Mouse (Mus musculus) heart, postnatal 10 days (tissue): ENCODE data around the gene Ogdh. TPM values are rescaled to one million over a fixed set of nuclear protein-coding genes. Genes with fewer than 3 reads are reported as not detected.

Experiments used
- DNase-seq, 2 experiments: peaks; one replicate each; pipeline ENCODE4 v3.0.0; 2021
- intact Hi-C: fragments of 180-260 bp; cut with DNase I; formaldehyde crosslinking; loops from one replicate; pipeline ENCODE4 v1.15.1; 2025
- microRNA-seq, 2 experiments: library from miRNA; unstranded; fragments of <30 nt; microRNA quantifications; one replicate each; pipeline ENCODE4 v1.2.0; 2022
- total RNA-seq, 2 experiments: library from RNA; stranded (reverse); gene quantifications; 2 replicates each; pipeline ENCODE4 v1.2.3; 2021

The Ogdh gene
- total RNA-seq, 2 experiments from 2014 or later = 1,296 to 1,304 TPM

DNA sequence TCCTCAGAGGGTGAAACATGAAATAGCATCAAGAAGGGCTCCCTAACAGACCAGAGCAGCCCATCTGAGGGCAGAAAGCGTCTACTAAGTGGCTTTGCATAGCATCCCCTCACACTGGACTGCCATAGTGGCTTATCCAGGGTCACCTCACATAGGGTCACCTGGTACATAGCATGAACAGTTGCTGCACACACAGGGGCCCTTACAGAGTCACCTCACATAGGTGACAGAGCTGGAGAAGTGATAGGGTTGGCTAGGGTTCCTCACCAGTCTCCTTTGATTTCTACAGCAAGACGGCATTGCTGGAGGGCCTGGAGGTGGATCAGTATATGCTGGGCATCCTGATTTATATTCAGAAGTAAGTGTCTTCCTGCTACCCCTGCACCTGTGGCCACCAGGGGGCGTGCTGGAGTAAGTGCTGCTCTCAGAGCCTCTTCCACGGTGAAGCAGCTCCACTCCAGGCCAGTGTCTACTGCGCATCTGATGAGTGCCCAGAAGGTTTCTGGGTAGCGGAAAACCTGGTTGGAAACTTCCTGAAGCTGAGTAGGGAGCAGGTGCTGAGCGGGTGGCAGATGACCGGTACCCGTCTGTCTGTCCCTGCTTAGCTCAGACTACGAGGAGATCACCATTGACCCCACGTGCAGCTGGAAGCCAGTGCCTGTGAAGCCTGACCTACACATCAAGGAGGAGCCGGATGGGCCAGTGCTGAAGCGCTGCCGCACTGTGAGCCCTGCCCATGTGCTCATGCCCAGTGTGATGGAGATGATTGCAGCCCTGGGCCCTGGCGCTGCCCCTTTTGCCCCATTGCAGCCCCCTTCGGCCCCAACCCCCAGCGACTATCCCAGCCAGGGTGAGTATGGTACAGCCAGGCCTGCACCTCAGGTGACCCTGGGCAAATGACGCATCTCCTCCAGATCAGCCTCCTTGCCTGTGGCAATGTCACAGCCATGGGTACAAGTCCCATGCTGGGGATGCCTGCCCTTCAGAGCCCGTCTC, 111.4 kb downstream of the Ogdh start:
- peak; percentile 53 to 79 for DNase-seq

DNA sequence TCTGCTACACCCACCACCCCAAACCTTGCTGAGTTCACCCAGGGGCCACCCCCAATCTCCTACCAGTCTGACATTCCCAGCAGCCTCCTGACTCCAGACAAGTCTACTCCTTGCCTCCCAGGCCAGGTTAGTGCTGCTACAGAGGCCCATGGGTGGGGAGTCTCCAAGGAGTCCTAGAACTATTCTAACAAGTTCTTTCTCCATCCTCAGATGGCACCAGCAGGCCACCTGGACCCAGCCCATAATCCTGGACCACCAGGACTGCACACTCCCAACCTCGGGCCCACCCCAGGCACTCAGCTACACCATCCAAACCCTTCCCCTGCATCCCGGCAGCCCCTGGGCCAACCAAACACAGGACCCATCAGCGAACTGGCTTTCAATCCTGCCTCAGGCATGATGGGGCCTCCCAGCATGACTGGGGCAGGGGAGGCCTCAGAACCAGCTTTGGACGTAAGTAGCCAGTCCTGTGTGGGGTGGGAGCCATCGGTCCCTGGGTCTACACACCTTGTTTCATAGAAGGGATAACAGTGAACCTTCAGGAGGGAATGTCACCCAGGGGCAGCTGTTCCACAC, 112.5 kb downstream of the Ogdh start:
- intact Hi-C loops = no loop called here
- DNase-seq = no peak

More for the DNA sequence above, 111.4 kb downstream of the Ogdh start:
- intact Hi-C loops = no loop called here

DNA sequence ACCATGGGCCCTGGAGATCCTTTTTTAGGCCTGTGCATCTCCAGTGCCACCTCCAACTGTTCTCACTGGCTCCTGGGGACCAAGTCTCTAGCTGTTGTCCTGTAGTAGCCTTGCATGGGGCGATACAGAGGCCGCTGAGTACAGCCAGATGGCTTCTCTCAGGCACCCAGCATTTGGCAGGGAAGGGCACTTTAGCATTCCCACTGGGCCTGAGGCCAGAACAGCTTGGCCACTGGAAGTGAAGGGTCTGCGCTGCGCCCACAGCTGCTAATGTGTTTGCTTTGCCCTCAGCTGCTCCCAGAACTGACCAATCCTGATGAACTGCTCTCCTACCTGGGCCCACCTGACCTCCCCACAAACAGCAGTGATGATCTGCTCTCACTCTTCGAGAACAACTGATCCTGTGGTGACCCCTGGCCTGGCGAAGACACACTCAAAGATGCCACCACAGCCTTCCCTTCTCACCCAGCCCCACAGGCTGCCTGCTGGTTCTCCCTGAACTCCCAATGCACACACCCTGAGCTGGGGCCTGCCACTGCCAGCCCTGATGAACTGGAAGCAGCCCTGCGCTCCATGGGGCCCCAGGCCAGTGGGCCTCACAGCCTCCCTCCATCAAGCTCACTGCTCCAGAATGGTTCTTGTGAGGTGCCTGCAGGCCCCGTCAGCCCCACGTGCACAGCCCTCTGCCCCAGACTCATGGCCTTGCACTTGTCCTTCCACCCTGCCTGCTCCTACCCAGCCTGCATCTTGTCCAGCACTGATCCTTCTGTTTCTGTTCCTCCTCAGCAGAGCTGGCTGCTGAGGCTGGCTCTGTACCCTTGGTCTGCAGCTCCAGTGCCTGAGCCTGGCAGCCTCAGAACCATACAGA, 113.5 kb downstream of the Ogdh start:
- peak; percentile 76 to 81 for DNase-seq
- intact Hi-C loops = no loop called here

DNA sequence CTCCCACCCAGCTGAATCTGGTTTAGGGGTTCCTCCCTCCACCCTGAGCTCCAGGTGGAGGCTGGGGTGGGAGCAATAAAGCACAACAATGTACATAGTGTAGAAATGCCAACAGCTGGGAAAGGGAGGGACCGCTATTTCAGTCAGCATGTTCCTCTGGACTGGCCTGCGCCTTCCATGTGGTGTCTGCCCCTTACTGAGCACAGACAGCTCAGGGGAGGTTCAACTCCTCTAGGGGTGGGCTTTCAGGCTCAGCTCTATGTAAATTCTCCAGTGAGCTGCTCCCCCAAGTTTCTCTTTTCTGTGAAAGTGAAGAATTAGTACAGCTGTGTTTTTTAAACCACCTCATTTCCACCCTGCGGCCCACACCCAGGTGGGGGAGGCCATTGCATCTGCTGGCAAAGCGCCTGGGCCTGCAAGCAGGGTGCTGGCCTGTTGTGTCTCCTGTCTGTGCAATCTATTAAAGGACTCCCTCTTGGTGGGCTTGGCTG, 114.2 kb downstream of the Ogdh start:
- DNase-seq = peak; percentile 68
- intact Hi-C loops = no loop called here

Small RNAs within 50 kb of the gene (microRNA-seq; reads per million reads assigned to microRNA genes)
- 0.71 to 1.0 reads per million in 2 experiments for gene Mir7651

Other genes with a start within 250 kb of the Ogdh start
- gene Camk2b, start 225.3 kb upstream of the Ogdh start, total RNA-seq = 1 to 10 TPM; 7.4 to 7.7 TPM
- under 1 TPM in 1 of 2 experiments, not detected in 1; 0.26 TPM for gene A730071L15Rik, start 91.6 kb upstream of the Ogdh start, total RNA-seq
- gene Nudcd3, start 91.2 kb upstream of the Ogdh start, total RNA-seq = 10 to 100 TPM; 65.7 to 68.2 TPM
- not detected for gene Npc1l1, start 61.5 kb upstream of the Ogdh start, total RNA-seq
- 10 to 100 TPM; 33.3 to 34.4 TPM for gene Ddx56, start 23.9 kb upstream of the Ogdh start, total RNA-seq
- 10 to 100 TPM; 78.1 to 82.9 TPM for gene Tmed4, start 16.8 kb upstream of the Ogdh start, total RNA-seq
- 10 to 100 TPM; 43.2 to 44.3 TPM for gene Zmiz2, start 97.4 kb downstream of the Ogdh start, total RNA-seq
- gene Ppia, start 123.8 kb downstream of the Ogdh start, total RNA-seq = 100 to 1,000 TPM; 943 to 992 TPM
- 10 to 100 TPM; 73.1 to 82.9 TPM for gene H2afv, start 152.8 kb downstream of the Ogdh start, total RNA-seq
- 10 to 100 TPM; 70.5 to 74.0 TPM for gene Purb, start 184.3 kb downstream of the Ogdh start, total RNA-seq
- 1 to 10 TPM; 1.4 to 1.6 TPM for gene Myo1g, start 229.3 kb downstream of the Ogdh start, total RNA-seq